Mouse (Mus musculus): ENCODE measurements at regions not wholly inside any gene's neighbourhood (a gene's known extent, or its start where the extent isn't known, plus 50 kb on each side); places are given as distances from the start of the nearest gene placed in this dataset.

DNA sequence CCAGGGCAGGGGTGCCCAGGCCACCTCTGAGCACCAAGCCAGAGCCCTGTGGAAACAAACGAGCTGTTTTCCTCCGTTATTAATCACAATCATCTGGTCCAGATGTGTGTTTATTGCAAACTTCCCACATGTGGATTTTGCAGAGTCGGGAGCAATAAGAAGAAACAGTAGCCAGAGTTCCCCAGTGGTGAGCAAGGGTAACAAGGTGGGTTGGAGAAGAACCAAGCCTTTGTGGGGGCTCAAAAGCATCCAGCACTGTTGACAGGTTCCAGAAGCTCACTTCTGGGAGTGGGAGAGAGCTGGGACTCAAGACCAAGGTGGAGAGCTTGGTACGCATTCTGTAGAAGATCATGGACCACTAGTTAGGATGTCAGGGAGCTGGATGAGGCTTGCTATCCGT, 63.6 kb downstream of the Hif1an start:
- DNase-seq (ENCODE audit: low spot score in 2 of 2): no peak

GRCm38 (mm10) chr19:44629705-44630104, 67.1 kb downstream of the Hif1an start:
- no peak for DNase-seq (ENCODE audit: low spot score in 2 of 2)

DNA sequence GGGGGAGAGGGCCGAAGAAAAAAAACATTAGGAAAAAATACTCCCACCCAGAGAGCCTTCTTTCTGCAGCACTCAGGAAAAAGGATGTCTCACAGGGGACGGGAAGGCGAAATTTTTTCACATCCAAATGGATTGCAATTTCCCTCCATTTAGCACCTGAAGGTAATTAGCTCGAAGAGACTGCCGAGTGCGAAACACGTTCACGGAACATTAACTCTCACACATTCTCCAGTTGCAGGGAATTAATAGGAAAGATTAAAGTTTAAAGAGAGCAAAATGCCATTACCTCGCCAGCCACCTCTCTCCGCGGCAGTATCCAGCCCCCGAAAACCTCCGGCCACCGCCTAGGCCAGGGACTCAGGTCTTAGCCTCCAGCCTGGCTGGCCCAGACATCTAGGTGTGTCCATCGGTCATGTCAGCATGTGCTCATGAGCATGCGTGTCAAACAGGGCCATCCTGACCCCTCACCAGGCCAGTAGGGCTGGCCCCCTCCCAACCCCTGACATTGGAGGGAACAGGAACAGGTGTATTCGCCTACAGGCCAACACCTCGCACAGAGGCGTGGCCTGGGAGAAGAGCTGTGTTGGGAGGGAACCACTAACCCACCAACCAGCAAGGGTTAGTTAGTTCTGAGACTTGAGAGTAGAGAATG, 68.8 kb downstream of the Hif1an start:
- DNase-seq (ENCODE audit: low spot score in 2 of 2): no peak

- DNase-seq (ENCODE audit: low spot score in 2 of 2): no peak
Observed at GRCm38 (mm10) chr19:44637145-44637719, 74.6 kb downstream of the Hif1an start.

DNA sequence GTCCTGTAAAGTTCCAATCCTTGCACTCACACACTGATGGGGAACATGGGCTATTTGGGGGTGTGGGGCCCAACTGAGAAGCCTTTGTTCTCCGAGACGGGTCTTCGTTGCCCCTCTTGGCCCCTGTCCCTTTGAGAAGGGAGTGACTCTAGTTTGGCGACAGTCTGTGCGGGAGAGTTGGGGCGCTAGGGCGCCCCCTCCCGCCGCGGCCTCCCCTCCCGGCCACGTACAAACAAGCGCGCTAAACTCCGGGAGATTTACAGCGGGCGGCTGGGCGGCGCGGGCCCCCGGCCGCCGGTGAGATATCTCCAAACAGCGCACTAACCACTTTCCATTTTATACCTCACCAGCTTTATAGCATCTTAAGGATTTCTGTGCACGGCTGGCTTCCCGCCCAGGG, 77.4 kb downstream of the Hif1an start:
- peak in 1 of 2 experiments; percentile 36 for DNase-seq (ENCODE audit: low spot score in 2 of 2)

GRCm38 (mm10) chr19:44640551-44640950, 77.9 kb downstream of the Hif1an start:
- DNase-seq (ENCODE audit: low spot score in 2 of 2): no peak

- no peak for DNase-seq (ENCODE audit: low spot score in 2 of 2)
Observed at GRCm38 (mm10) chr19:44642294-44642693, 79.6 kb downstream of the Hif1an start.

DNA sequence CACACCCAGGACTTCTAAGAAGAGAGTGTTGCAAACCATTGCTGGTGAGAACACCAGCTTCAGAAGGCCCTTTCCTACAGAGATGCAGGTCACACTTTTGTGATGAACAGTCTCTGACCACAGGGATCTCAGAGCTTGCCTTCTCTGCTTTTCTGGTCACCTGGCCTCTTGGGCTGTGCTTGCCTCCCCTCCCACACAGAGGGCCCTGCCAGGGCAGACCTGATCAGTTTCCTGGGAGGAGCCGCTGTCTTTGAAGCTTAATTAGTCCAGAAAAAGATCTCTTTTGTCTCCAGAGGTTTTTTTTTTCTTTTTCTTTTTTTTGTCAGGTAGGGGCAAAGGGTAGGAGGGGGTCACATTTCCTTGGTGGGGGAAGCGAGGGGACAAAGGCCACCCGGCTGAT, 81.7 kb downstream of the Hif1an start:
- DNase-seq (ENCODE audit: low spot score in 2 of 2): no peak

DNA sequence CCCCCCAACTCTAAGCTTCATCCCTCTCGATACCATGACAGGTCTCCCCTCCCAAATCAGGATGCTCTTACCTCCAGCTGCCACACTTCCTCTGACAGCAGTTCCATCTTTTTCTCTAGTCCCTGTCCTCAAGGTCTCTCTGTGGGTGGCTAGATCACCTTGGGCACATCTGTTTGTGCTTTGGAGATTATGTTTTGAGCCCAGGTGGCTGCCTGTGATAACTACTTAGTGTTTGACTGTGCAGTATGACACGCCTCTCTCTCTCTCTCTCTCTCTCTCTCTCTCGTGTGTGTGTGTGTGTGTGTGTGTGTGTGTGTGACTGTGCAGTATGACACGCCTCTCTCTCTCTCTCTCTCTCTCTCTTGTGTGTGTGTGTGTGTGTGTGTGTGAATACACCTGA, 82.3 kb downstream of the Hif1an start:
- DNase-seq (ENCODE audit: low spot score in 2 of 2): no peak

DNA sequence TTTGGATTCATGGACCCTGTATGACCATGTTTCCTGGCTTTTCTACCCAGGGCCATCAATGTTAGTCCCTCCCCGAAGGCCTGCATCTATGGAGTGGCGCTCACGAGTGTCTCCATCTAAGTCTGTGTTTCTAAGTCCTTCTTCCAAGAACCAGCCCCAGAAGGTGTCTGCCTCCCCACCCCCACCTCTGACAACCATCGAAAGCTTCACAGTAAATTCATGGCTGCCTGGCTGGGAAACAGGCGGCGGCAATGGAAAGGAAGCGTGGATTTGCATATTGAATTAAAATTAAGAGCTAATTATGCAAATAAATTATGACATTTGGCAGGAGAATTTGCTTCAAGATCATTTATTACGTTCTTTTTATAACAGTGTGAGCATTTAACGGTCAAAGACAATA, 83.9 kb downstream of the Hif1an start:
- no peak for DNase-seq (ENCODE audit: low spot score in 2 of 2)

GRCm38 (mm10) chr19:44649206-44649605, 86.6 kb downstream of the Hif1an start:
- DNase-seq (ENCODE audit: low spot score in 2 of 2): no peak

DNA sequence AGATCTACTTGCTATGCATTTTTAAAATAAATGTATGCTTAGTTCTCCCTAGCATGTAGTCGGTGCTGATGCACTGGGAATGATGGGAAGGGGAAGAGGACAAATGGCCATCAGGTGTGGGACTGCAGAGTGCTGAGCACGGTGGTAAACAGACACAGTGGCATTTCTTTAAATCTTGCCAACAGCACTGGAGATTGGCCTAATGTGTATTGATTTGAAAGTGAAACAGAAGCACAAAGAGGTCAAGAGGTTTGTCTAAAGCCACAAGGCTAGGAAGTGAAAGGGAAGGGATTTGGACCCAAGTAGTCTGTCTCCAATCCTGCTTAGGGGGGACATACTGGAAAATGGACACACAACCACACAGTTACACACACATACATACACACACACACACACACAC, 88.2 kb downstream of the Hif1an start:
- no peak for DNase-seq (ENCODE audit: low spot score in 2 of 2)

GRCm38 (mm10) chr19:44651605-44652004, 89.0 kb downstream of the Hif1an start:
- DNase-seq (ENCODE audit: low spot score in 2 of 2): no peak

DNA sequence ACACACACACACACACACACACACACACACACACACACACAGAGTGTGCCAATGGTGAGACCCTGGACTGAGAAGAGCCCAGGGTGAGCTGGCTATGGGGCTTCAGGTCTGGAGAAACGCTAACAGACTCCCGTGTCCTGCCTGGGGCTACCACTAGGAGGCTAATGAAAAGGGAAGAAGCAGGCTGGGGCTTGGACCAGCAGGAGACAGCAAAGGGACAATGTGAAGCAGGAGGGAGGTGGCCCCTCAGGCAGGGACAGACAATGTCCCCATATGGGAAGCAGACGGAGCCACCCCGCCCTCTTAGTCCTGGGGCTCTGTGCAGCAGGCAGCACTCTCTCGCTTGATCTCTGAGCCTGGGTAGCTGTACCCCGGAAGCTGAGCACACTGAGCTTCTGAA, 93.1 kb downstream of the Hif1an start:
- peak in 1 of 2 experiments; percentile 41 for DNase-seq (ENCODE audit: low spot score in 2 of 2)

GRCm38 (mm10) chr19:44659316-44659715, 96.5 kb upstream of the Pax2 start:
- no peak for DNase-seq (ENCODE audit: low spot score in 2 of 2)

DNA sequence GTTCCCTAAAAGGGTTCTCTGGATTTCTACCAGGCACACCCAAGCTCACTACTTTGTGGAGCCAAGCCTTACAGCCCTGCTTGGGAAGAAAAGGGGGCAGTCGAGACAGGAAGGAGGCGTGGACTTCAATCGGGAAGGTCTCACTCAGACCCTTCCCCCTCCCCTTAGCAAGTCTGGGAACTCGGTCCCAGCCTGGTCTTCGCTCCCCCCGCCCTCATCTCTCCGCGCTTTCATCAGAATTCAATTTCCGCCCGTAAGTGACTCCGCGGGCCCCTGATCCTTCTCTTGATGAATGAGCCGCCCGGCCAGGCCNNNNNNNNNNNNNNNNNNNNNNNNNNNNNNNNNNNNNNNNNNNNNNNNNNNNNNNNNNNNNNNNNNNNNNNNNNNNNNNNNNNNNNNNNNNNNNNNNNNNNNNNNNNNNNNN, 86.3 kb upstream of the Pax2 start:
- no peak for DNase-seq (ENCODE audit: low spot score in 2 of 2)

- peak in 1 of 2 experiments; percentile 28 for DNase-seq (ENCODE audit: low spot score in 2 of 2)
Observed at GRCm38 (mm10) chr19:44674621-44675245, 81.1 kb upstream of the Pax2 start.

GRCm38 (mm10) chr19:44676555-44677120, 79.2 kb upstream of the Pax2 start:
- DNase-seq (ENCODE audit: low spot score in 2 of 2): peak in 1 of 2 experiments; percentile 41

DNA sequence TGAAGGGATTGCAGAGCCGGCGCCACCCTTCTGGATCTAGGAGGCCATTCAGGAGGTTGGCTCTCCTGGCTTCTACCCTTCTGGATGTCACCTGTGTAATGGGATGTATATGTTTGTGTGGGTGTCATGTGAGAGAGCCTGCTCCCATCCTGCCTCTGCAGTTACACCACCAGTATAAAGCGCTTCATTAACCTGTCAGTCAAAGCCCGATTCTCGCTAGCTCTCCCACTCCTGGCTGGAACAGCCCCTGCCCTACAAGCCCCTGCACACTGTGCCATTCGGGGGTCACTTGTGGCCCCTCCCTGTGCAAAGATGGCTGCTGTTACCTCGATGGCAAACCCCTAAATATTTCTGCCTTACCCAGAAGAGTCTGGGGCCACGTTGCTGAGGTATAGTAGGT, 78.5 kb upstream of the Pax2 start:
- no peak for DNase-seq (ENCODE audit: low spot score in 2 of 2)

GRCm38 (mm10) chr19:44678686-44679085, 77.2 kb upstream of the Pax2 start:
- no peak for DNase-seq (ENCODE audit: low spot score in 2 of 2)

GRCm38 (mm10) chr19:44681675-44682074, 74.2 kb upstream of the Pax2 start:
- no peak for DNase-seq (ENCODE audit: low spot score in 2 of 2)

DNA sequence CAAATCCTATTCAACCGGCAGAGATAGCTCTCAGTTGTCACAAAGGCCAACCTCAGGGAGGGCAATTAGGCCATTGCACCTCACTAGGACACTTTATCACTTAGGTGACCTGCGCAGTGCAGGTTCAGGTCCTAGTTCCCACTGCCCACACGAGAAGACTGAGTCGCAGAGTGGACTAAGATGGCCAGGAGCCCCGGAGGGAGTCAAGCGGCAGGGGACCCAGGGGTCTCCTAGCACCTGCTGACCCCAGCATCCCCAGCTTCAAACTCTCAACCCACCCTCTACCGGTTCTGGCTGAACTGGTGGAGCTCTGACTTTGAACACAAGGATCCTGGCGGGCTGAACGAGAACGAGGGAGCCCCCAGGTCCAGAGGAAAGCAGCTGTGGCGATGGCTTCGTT, 72.7 kb upstream of the Pax2 start:
- DNase-seq (ENCODE audit: low spot score in 2 of 2): no peak

- peak in 1 of 2 experiments; percentile 37 for DNase-seq (ENCODE audit: low spot score in 2 of 2)
Observed at GRCm38 (mm10) chr19:44684061-44684514, 71.8 kb upstream of the Pax2 start.

Measured in right cerebral cortex, postnatal 10 days (tissue).